Mouse (Mus musculus) neural tube, embryonic 15.5 days (tissue): ENCODE results near the gene Ppp1r14d. TPM values are rescaled to one million over a fixed set of nuclear protein-coding genes. Genes with fewer than 3 reads are reported as not detected.

Source experiments
- ATAC-seq: fragments of 200-750 bp; cut with Nextera tagmentation; 2 replicates; pipeline ENCODE4 v1.8.0; 2017; ENCODE audit warnings: mild to moderate bottlenecking, moderate TSS enrichment, moderate library complexity; ENCODE audit not compliant: low FRiP score
- H3K27ac ChIP-seq: fragments of 300-500 bp; sonication (generic); replicated peaks from 2 replicates; pipeline ENCODE4 v1.5.1; 2015; ENCODE audit warnings: mild to moderate bottlenecking, inconsistent platforms
- H3K27me3 ChIP-seq: fragments of 300-500 bp; sonication (generic); replicated peaks from 2 replicates; pipeline ENCODE4 v1.6.1; 2015; ENCODE audit warnings: inconsistent platforms
- H3K36me3 ChIP-seq: fragments of 300-500 bp; sonication (generic); 2 replicates; pipeline ENCODE4 v1.6.1; 2015; ENCODE audit warnings: inconsistent platforms
- H3K4me1 ChIP-seq: fragments of 300-500 bp; sonication (generic); 2 replicates; pipeline ENCODE4 v1.6.1; 2015; ENCODE audit warnings: inconsistent platforms
- H3K4me2 ChIP-seq: fragments of 300-500 bp; sonication (generic); 2 replicates; pipeline ENCODE4 v1.6.1; 2015; ENCODE audit warnings: inconsistent platforms, mild to moderate bottlenecking, moderate library complexity
- H3K4me3 ChIP-seq: fragments of 300-500 bp; sonication (generic); replicated peaks from 2 replicates; pipeline ENCODE4 v1.5.1; 2015; ENCODE audit warnings: mild to moderate bottlenecking, inconsistent platforms
- H3K9ac ChIP-seq: fragments of 300-500 bp; sonication (generic); replicated peaks from 2 replicates; pipeline ENCODE4 v1.6.1; 2015; ENCODE audit warnings: mild to moderate bottlenecking, inconsistent platforms
- H3K9me3 ChIP-seq: fragments of 300-500 bp; sonication (generic); replicated peaks from 2 replicates; pipeline ENCODE4 v1.6.1; 2016; ENCODE audit warnings: inconsistent platforms
- WGBS: fragments of 180-500 bp; shearing (Covaris S2); methylation state at CpG from one replicate; pipeline ENCODE4 v1.1.7; 2015; ENCODE audit warnings: mixed read lengths; 5-methylcytosine and 5-hydroxymethylcytosine counted together
- polyA plus RNA-seq: library from polyadenylated mRNA; unstranded; fragments of >200 nt; fragmentation: Nextera tagmentation; extraction: Ambion mirVana; gene quantifications from 2 replicates; pipeline ENCODE4 v1.2.1, GENCODE M21; 2015

Ppp1r14d gene
- polyA plus RNA-seq = 0.40 TPM in 1 of 2 replicates, not detected in the other

DNA sequence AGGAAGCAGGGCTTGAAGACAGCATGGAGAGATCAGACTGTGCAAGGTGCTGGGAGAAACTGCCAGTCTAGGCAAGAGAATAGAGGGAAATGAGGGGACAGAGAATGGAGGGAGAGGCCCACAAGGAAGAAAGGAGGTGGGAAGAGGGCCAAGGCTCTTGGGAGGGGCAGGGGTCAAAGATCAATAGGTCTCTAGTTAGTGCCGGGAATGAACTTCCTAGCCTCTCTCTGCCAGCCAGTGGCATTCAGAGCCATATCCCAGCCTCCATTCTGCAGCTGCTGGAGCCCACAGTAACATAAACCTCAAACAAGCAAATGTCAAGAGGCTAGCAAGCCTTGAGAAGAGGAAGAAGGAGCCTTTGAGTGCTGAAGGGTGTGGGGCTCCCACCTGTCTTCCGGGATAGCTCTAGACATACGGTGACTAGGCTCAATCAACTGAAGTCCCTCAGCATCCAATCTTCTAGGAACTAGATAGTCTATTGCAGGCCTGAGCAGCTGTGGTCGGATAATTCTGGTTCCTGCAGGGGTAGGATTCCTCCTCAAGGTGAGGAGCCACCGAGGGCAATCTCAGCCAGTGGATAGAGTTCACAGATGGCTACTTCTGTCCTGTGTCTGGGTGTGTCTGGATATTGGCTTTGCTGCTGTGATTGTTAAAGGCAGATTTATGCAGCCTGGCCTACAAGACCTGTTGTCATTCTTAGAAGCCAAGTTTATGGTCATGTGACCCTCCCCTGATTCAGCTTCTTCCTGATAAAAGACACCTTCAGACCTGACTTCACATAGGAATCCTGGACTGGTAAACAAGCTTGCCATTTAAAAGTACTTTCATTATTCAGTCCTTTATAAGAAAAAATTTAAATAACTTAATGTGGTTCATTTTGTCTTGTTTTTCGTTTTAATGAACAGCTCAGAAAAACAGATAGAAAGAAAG is at the start of gene Ppp1r14d:
Gene Ppp1r14d, minus strand, starts transcription at position 132 of the 930 bp plus-strand sequence.
- Histone ChIP-seq H3K27ac (no peak within 1 kb of the TSS), H3K4me3 (no peak within 1 kb of the TSS), H3K4me1 (no peaks in the 10 kb centered on the region), H3K36me3 (no peaks in the 10 kb centered on the region), H3K4me2 (no peak within 1 kb of the TSS), H3K9ac (no peak within 1 kb of the TSS), H3K27me3 (peaks cover 9% of the 10 kb centered on the region), H3K9me3 (no peaks in the 10 kb centered on the region)
- 72% methylated on average over 6 of the region's 6 CpGs for WGBS
- ATAC-seq = no peak

DNA sequence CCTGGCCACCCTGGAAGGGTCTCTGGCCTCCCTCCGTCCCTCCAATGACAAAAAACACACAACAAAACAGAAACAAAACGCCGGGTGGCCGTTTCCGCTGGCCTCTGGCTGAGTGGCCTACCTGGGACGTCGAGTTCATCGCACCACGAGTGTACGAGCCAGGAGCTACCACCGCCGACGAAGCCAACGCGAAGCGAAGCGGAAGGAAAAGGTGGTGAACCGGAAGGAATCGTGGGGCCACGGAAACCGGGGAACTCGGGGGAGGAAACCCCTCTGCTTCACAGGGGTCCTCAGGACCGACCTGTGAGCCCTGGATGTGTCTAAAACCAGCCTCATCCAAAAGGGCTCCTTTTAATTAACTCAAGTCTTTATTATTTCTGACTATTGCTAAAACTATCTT is 48.1 kb upstream of the Ppp1r14d start:
- no peak for ATAC-seq
- H3K4me1 ChIP-seq = no peaks in the 10 kb centered on the region
- H3K9ac ChIP-seq = no peak overlapping the region
- H3K9me3 ChIP-seq = no peaks in the 10 kb centered on the region
- WGBS = 91% methylated on average over 23 of the region's 23 CpGs
- H3K4me2 ChIP-seq = no peak overlapping the region
- H3K36me3 ChIP-seq = no peaks in the 10 kb centered on the region
- H3K27ac ChIP-seq = no peak overlapping the region
- no peak overlapping the region for H3K4me3 ChIP-seq
- 0 out of 2 replicates have a peak, but pooled peaks cover 3% of the 10 kb centered on the region for H3K27me3 ChIP-seq

GRCm38 (mm10) chr2:119276926-119277325 is 47.2 kb upstream of the Ppp1r14d start:
- H3K4me1 ChIP-seq = no peaks in the 10 kb centered on the region
- no peak overlapping the region for H3K9ac ChIP-seq
- H3K27ac ChIP-seq = no peak overlapping the region
- H3K9me3 ChIP-seq = no peaks in the 10 kb centered on the region
- no peaks in the 10 kb centered on the region for H3K36me3 ChIP-seq
- no peak overlapping the region for H3K4me3 ChIP-seq
- WGBS = 84% methylated on average over 7 of the region's 7 CpGs
- H3K27me3 ChIP-seq = 0 out of 2 replicates have a peak, but pooled peaks cover 3% of the 10 kb centered on the region
- no peak for ATAC-seq
- H3K4me2 ChIP-seq = no peak overlapping the region

- Histone ChIP-seq H3K27ac (no peak overlapping the region), H3K9me3 (no peaks in the 10 kb centered on the region), H3K9ac (no peak overlapping the region), H3K4me1 (peaks cover 20% of the 10 kb centered on the region), H3K4me3 (no peak overlapping the region), H3K36me3 (no peaks in the 10 kb centered on the region), H3K27me3 (0 out of 2 replicates have a peak, but pooled peaks cover 3% of the 10 kb centered on the region), H3K4me2 (no peak overlapping the region)
- no peak for ATAC-seq
- WGBS = 84% methylated on average over 1 of the region's 1 CpGs
Measured at GRCm38 (mm10) chr2:119274126-119274525, 44.4 kb upstream of the Ppp1r14d start.

GRCm38 (mm10) chr2:119270643-119271331 is 41.1 kb upstream of the Ppp1r14d start, which contains the start of gene Rhov:
Gene Rhov, minus strand, starts transcription at chr2:119271272.
- ATAC-seq = peak; percentile 92
- Histone ChIP-seq H3K4me1 (peaks cover 28% of the 10 kb centered on the region), H3K4me3 (peak within 1 kb of the TSS; percentile 59), H3K27me3 (0 out of 2 replicates have a peak, but pooled peaks cover 3% of the 10 kb centered on the region), H3K9ac (peak within 1 kb of the TSS; percentile 69), H3K36me3 (no peaks in the 10 kb centered on the region), H3K9me3 (no peaks in the 10 kb centered on the region), H3K4me2 (peak within 1 kb of the TSS; percentile 85), H3K27ac (peak within 1 kb of the TSS; percentile 82)
- under 1% methylated on average over 49 of the region's 49 CpGs for WGBS

GRCm38 (mm10) chr2:119270286-119270642 is 40.6 kb upstream of the Ppp1r14d start:
- Histone ChIP-seq H3K36me3 (no peaks in the 10 kb centered on the region), H3K27me3 (0 out of 2 replicates have a peak, but pooled peaks cover 3% of the 10 kb centered on the region), H3K9me3 (no peaks in the 10 kb centered on the region), H3K9ac (peak overlapping the region; percentile 69), H3K4me2 (peak overlapping the region; percentile 85), H3K27ac (peak overlapping the region; percentile 82; the same call in 1 of the 2 replicates), H3K4me3 (peak overlapping the region; percentile 59), H3K4me1 (peaks cover 28% of the 10 kb centered on the region)
- WGBS = 44% methylated on average over 9 of the region's 9 CpGs
- peak; percentile 4; the same call in 1 of the 2 replicates for ATAC-seq

GRCm38 (mm10) chr2:119263813-119264212 is 34.1 kb upstream of the Ppp1r14d start:
- H3K4me1 ChIP-seq = peaks cover 12% of the 10 kb centered on the region
- ATAC-seq = no peak
- H3K36me3 ChIP-seq = no peaks in the 10 kb centered on the region
- H3K27ac ChIP-seq = no peak overlapping the region
- 77% methylated on average over 5 of the region's 5 CpGs for WGBS
- H3K9me3 ChIP-seq = no peaks in the 10 kb centered on the region
- H3K9ac ChIP-seq = no peak overlapping the region
- H3K4me2 ChIP-seq = no peak overlapping the region
- H3K27me3 ChIP-seq = no peaks in the 10 kb centered on the region; the same call in 1 of the 2 replicates
- H3K4me3 ChIP-seq = no peak overlapping the region

- 35% methylated on average over 8 of the region's 8 CpGs for WGBS
- Histone ChIP-seq H3K9me3 (no peaks in the 10 kb centered on the region), H3K4me1 (peaks cover 8% of the 10 kb centered on the region; the same call in 1 of the 2 replicates), H3K4me2 (no peak overlapping the region; the same call in 1 of the 2 replicates), H3K9ac (0 out of 2 replicates have a peak overlapping the region, but pooled peaks have one; percentile 23), H3K4me3 (no peak overlapping the region), H3K36me3 (no peaks in the 10 kb centered on the region), H3K27ac (no peak overlapping the region; the same call in 1 of the 2 replicates), H3K27me3 (no peaks in the 10 kb centered on the region; the same call in 1 of the 2 replicates)
- ATAC-seq = peak; percentile 59; the same call in 1 of the 2 replicates
Measured at GRCm38 (mm10) chr2:119262978-119263377, 33.3 kb upstream of the Ppp1r14d start.

DNA sequence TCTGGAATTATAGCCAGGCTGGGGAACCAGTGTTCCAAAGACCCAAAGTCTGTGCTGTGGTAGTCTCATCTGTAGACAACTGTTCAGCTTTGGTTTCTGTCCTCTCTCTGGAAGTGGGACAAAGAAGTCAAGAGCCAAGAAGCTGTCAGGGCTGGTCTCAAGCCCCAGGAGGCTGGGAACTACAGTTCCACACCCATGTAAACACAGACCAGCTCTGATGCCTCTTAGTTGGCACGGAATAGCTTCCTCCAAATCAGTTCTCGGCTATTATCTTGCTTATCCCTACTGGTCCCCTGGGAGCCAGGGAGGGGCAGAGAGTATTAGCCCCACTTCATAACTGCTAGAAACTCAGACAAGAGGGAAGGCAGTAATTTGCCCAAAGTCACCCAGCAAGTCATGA is 31.6 kb upstream of the Ppp1r14d start:
- H3K9ac ChIP-seq = no peak overlapping the region
- no peaks in the 10 kb centered on the region; the same call in 1 of the 2 replicates for H3K27me3 ChIP-seq
- WGBS = 53% methylated on average over 2 of the region's 2 CpGs
- H3K27ac ChIP-seq = no peak overlapping the region
- H3K4me3 ChIP-seq = no peak overlapping the region
- H3K9me3 ChIP-seq = no peaks in the 10 kb centered on the region
- no peaks in the 10 kb centered on the region for H3K36me3 ChIP-seq
- ATAC-seq = no peak
- H3K4me2 ChIP-seq = no peak overlapping the region
- H3K4me1 ChIP-seq = peaks cover 8% of the 10 kb centered on the region; the same call in 1 of the 2 replicates

DNA sequence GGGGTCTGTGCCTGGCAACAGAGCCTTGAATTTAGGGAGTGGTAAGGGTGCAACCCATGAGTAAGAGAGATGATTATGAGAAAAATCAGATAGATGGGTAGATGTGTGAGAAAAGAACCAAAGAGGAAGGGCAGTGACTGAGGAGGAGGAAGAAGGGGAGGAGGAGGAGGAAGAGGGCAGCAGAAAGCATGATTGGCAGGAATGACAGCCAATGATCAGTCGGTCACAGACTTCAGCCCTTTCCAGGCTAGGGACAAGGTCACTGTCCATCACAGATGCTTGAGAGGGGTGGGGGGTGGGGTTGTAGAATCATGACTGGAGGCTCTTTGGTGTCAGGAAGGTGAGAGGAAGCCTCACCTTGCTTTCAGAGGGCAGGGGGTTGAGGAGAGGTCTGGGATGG is 30.8 kb upstream of the Ppp1r14d start:
- H3K27ac ChIP-seq = no peak overlapping the region
- H3K9me3 ChIP-seq = no peaks in the 10 kb centered on the region
- no peak overlapping the region for H3K9ac ChIP-seq
- no peaks in the 10 kb centered on the region for H3K36me3 ChIP-seq
- peaks cover under 1% of the 10 kb centered on the region; the same call in 1 of the 2 replicates for H3K27me3 ChIP-seq
- no peak for ATAC-seq
- no peak overlapping the region for H3K4me2 ChIP-seq
- WGBS = 71% methylated on average over 1 of the region's 1 CpGs
- no peak overlapping the region for H3K4me3 ChIP-seq
- peaks cover 8% of the 10 kb centered on the region; the same call in 1 of the 2 replicates for H3K4me1 ChIP-seq

- Histone ChIP-seq H3K4me1 (no peaks in the 10 kb centered on the region), H3K9ac (no peak overlapping the region), H3K9me3 (no peaks in the 10 kb centered on the region), H3K36me3 (no peaks in the 10 kb centered on the region), H3K4me2 (no peak overlapping the region), H3K4me3 (no peak overlapping the region), H3K27ac (no peak overlapping the region), H3K27me3 (peaks cover 10% of the 10 kb centered on the region; the same call in 1 of the 2 replicates)
- WGBS = 9% methylated on average over 7 of the region's 7 CpGs
- no peak for ATAC-seq
Measured at GRCm38 (mm10) chr2:119254976-119255375, 25.3 kb upstream of the Ppp1r14d start.
